Mouse (Mus musculus) ES-E14 (cell line): ENCODE results near the gene Inpp4b. TPM values are rescaled to one million over a fixed set of nuclear protein-coding genes. Genes with fewer than 3 reads are reported as not detected.

Experiments
- DNase-seq: peaks from one replicate; pipeline ENCODE4 v3.0.0-alpha.2; 2013; ENCODE audit warnings: low read depth, low spot score
- H3K27ac ChIP-seq: 2 replicates; pipeline ENCODE4 v1.5.1; 2012; ENCODE audit warnings: low read depth, mild to moderate bottlenecking, low read length, moderate library complexity, mixed read lengths; ENCODE audit not compliant: poor library complexity, insufficient read depth, severe bottlenecking
- H3K36me3 ChIP-seq: 2 replicates; pipeline ENCODE4 v1.6.1; 2012; ENCODE audit warnings: mild to moderate bottlenecking, low read length, moderate library complexity, mixed read lengths; ENCODE audit not compliant: control insufficient read depth, poor library complexity, insufficient read depth, severe bottlenecking
- H3K4me1 ChIP-seq, 2 experiments: fragments of 150-350 bp in 1 of 2; sonication (generic) in 1 of 2; 2 replicates each; pipeline ENCODE4 v1.6.1; 2012; ENCODE audit warnings: low read length in 2 of 2, mild to moderate bottlenecking in 1 of 2, mixed read lengths in 1 of 2; ENCODE audit not compliant: control insufficient read depth in 2 of 2, insufficient read depth in 2 of 2, poor library complexity in 1 of 2
- H3K4me3 ChIP-seq, 2 experiments: fragments of 150-350 bp in 1 of 2; sonication (generic) in 1 of 2; 2 replicates each; pipeline ENCODE4 v1.5.1; 2012; ENCODE audit warnings: low read length in 2 of 2, low read depth in 1 of 2, mild to moderate bottlenecking in 1 of 2, mixed read lengths in 1 of 2; ENCODE audit not compliant: insufficient read depth in 1 of 2, poor library complexity in 1 of 2, severe bottlenecking in 1 of 2
- H3K9ac ChIP-seq: 2 replicates; pipeline ENCODE4 v1.6.1; 2012; ENCODE audit warnings: low read depth, mild to moderate bottlenecking, low read length, mixed read lengths; ENCODE audit not compliant: poor library complexity, insufficient read depth, severe bottlenecking
- H3K9me3 ChIP-seq: fragments of 150-350 bp; sonication (generic); 2 replicates; pipeline ENCODE4 v1.6.1; 2012; ENCODE audit warnings: low read depth, mild to moderate bottlenecking, low read length; ENCODE audit not compliant: control insufficient read depth, insufficient read depth
- CHD2 ChIP-seq: IDR thresholded peaks from 2 replicates; pipeline ENCODE4 v1.6.1; 2014; ENCODE audit warnings: mild to moderate bottlenecking, low read depth, low read length, inconsistent platforms
- HCFC1 ChIP-seq: IDR thresholded peaks from 2 replicates; pipeline ENCODE4 v1.6.1; 2012; ENCODE audit warnings: low read length, inconsistent platforms, borderline replicate concordance; ENCODE audit not compliant: insufficient read depth
- MAFK ChIP-seq: IDR thresholded peaks from 2 replicates; pipeline ENCODE4 v1.6.1; 2014; ENCODE audit warnings: mild to moderate bottlenecking, low read depth, low read length, inconsistent platforms; ENCODE audit not compliant: insufficient read depth
- ZC3H11A ChIP-seq: IDR thresholded peaks from 2 replicates; pipeline ENCODE4 v1.6.1; 2012; ENCODE audit warnings: low read depth, mild to moderate bottlenecking, inconsistent platforms, low read length, borderline replicate concordance
- ZNF384 ChIP-seq: IDR thresholded peaks from 2 replicates; pipeline ENCODE4 v1.6.1; 2012; ENCODE audit warnings: low read depth, low read length, inconsistent platforms
- in situ Hi-C, 2 experiments: fragments of 600-800 bp; cut with MboI; formaldehyde crosslinking; loops; one replicate each; pipeline ENCODE4 v1.15.1; 2025; ENCODE audit warnings: low sequenced_read_pairs in 2 of 2, inconsistent platforms in 1 of 2; ENCODE audit not compliant: unreplicated experiment in 2 of 2
- total RNA-seq: library from RNA; depleted of rRNA; stranded (reverse); fragments of 300-350 nt; gene quantifications from 2 replicates; pipeline ENCODE4 v1.2.3, GENCODE M21; 2012

Inpp4b gene
- total RNA-seq, 1 experiment = 0.98 TPM

DNA sequence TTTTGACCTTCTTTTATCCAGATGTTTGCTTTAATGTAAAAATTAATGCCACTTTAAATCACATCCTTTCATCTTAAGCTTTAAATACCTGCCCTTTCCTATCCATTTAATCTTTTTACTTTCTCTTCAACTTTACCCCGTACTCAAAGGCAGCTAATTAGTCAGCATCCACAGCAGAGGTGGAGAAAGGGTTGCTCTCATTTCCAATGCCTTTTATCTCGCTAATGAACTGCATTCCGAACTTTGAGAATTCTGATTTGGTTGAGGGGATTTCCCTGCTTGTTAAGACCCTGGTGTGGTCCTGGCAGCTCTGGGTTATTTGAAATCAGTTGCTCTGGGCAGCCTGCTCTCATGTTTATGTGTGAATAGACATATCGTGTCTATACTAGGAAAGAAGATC lies 185.3 kb downstream of the Inpp4b start:
- no peak for TF ChIP-seq HCFC1
- no peak for TF ChIP-seq MAFK
- TF ChIP-seq ZNF384 = no peak
- no peak for TF ChIP-seq ZC3H11A
- TF ChIP-seq CHD2 = no peak
- Histone ChIP-seq H3K9ac (no peak overlapping the region), H3K4me3 (no peak overlapping the region), H3K9me3 (no peaks in the 10 kb centered on the region), H3K4me1 (no peaks in the 10 kb centered on the region), H3K36me3 (no peaks in the 10 kb centered on the region), H3K27ac (no peak overlapping the region)
- in situ Hi-C loops = no loop called here
- peak; percentile 29 for DNase-seq

DNA sequence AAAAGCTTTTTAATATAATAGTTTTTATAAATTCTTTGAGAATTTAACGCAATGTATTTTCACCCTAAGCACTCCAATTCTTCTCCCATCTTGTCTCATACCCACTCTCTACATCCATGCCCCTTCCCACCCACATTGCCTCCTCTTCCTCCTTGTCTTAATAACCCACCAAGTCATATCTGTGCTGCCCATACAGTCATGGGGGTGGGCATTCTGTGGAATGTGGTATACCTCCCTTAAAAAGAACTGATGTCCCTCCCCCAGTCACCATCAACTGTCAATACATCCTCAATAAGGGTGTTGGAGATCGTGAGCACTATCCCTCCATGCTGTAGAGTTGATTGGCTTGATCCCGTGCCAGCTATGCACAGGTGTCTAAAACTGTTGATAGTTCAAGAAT lies 196.0 kb downstream of the Inpp4b start:
- Histone ChIP-seq H3K9ac (no peak overlapping the region), H3K4me3 (no peak overlapping the region), H3K9me3 (no peaks in the 10 kb centered on the region), H3K4me1 (no peaks in the 10 kb centered on the region), H3K27ac (no peak overlapping the region), H3K36me3 (no peaks in the 10 kb centered on the region)
- TF ChIP-seq ZNF384 (no peak), CHD2 (no peak)
- no peak for DNase-seq
- in situ Hi-C loops = no loop called here

DNA sequence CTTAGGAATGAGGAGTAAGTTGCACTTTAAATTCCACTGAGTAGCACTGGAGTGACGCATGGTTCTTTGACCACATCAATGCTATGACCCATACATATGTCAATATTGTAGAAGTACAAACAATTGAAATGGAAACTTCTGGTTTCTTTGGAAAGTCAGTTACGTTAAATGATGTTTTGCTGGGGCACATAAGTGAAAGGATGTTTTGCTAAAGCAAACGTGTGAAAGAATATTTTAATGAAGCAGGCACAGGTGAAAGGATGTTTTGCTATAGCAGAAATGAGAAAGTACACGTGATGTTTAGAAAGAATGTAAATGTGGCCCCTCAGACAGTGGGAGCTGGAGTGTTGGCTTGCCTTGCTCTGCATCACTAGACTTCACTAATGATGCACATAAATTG lies 216.2 kb downstream of the Inpp4b start:
- H3K4me1 ChIP-seq = no peaks in the 10 kb centered on the region
- H3K36me3 ChIP-seq = no peaks in the 10 kb centered on the region
- DNase-seq = no peak
- no peak overlapping the region for H3K9ac ChIP-seq
- TF ChIP-seq ZNF384 = no peak
- no peak for TF ChIP-seq CHD2
- TF ChIP-seq MAFK = no peak
- TF ChIP-seq ZC3H11A = no peak
- no peak for TF ChIP-seq HCFC1
- in situ Hi-C loops = no loop called here
- no peak overlapping the region for H3K4me3 ChIP-seq
- no peaks in the 10 kb centered on the region for H3K9me3 ChIP-seq
- H3K27ac ChIP-seq = no peak overlapping the region

DNA sequence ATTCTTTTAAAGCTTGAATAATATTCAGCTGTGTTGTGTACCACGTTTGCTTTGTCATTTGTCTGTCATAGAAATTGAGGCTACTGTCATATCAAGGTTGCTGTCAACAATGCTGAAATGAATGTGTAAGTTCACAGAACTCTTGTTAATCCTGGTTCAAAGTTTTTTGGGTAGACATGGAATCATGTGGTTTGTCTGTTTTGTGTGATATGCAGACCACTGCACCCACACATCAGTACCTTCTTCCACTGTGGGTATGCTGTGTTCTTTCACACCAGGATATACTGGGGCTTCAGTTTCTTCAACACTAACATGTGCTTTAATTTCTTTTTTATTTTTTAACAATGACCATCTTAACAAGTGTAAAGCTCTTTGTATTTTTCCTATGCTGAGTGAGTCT lies 220.0 kb downstream of the Inpp4b start:
- H3K9ac ChIP-seq = no peak overlapping the region
- H3K36me3 ChIP-seq = no peaks in the 10 kb centered on the region
- no peaks in the 10 kb centered on the region for H3K9me3 ChIP-seq
- DNase-seq = no peak
- in situ Hi-C loops = no loop called here
- no peak overlapping the region for H3K4me3 ChIP-seq
- no peak overlapping the region for H3K27ac ChIP-seq
- H3K4me1 ChIP-seq = no peaks in the 10 kb centered on the region
- TF ChIP-seq ZC3H11A (no peak), MAFK (no peak), ZNF384 (no peak), CHD2 (no peak), HCFC1 (no peak)

DNA sequence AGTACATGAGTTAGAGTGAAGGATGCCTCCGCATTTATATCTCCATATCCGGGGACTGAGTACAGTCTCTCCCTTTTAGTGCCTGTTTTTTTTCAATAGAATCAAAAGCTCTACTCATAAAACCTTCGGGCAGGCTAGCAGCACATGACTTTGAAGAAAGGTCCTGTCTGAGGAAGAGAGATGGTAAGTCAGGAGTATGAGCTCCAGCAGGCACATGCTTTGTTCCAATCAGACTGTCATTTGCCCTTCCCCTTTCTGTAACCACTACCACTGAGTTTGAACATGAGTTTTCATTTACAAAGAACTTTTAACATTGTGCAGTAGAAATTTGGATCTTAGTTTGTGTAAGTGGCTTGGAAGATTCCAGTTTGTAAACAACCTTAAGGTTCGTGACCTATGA lies 223.1 kb downstream of the Inpp4b start:
- Histone ChIP-seq H3K4me1 (no peaks in the 10 kb centered on the region), H3K36me3 (no peaks in the 10 kb centered on the region), H3K9ac (no peak overlapping the region), H3K4me3 (no peak overlapping the region), H3K9me3 (no peaks in the 10 kb centered on the region), H3K27ac (no peak overlapping the region)
- in situ Hi-C loops = no loop called here
- TF ChIP-seq ZNF384 (no peak), ZC3H11A (no peak), CHD2 (no peak), MAFK (no peak), HCFC1 (no peak)
- no peak for DNase-seq
